Mouse (Mus musculus) monocyte, adult 5-6 weeks (primary cell): Measurements from ENCODE around the gene Bfsp2. TPM values are rescaled to one million over a fixed set of nuclear protein-coding genes. Genes with fewer than 3 reads are reported as not detected.

Experiments used
- ATAC-seq: fragments of 153-309, 156-312 bp; replicated peaks from 2 replicates; pipeline ENCODE4 v1.8.0; 2017; ENCODE audit warnings: mild to moderate bottlenecking; ENCODE audit not compliant: low TSS enrichment, insufficient number of reproducible peaks, severe bottlenecking, poor library complexity, low FRiP score
- total RNA-seq: library from RNA; stranded (forward); fragments of 200-1000, 200-491, 200-594 nt; gene quantifications from 3 replicates; pipeline ENCODE4 v1.2.3, GENCODE M21; 2017

Bfsp2 gene
- total RNA-seq, 1 experiment from 2014 or later: 3.0 TPM

- no peak for ATAC-seq
Observed at GRCm38 (mm10) chr9:103403331-103403973, 76.8 kb downstream of the Bfsp2 start.

DNA sequence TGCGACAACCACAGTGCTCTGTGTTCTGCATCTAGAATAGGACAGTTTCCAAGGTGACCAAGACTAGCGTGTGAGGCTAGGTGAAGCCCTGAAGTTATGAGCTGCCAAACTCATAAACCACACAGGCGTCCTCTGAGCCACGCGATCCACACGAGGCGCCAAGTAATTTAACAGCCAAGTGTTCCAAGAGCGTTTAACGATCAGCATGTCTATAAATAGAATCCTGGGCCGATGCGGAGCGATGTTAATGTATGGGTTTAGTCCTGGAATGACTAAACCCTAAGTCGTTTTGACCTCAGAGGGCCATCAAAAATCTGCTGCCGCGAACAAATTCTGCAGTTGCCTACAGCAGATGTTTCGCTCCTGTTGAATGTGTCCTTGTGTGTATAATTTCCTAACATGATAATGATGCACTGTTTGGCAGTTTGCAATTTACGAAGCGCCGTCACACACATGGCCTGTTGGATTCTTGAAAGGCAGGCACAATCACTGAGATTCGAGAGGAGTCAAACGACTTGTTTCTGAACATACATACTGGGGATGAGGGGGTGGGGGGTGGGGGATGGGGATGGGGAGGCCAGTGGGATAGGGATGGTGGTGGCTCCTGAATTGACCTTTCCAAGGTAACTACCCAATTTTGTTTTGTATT is 81.6 kb downstream of the Bfsp2 start:
- ATAC-seq: no peak

GRCm38 (mm10) chr9:103393256-103393655 is 87.0 kb downstream of the Bfsp2 start:
- ATAC-seq: no peak

DNA sequence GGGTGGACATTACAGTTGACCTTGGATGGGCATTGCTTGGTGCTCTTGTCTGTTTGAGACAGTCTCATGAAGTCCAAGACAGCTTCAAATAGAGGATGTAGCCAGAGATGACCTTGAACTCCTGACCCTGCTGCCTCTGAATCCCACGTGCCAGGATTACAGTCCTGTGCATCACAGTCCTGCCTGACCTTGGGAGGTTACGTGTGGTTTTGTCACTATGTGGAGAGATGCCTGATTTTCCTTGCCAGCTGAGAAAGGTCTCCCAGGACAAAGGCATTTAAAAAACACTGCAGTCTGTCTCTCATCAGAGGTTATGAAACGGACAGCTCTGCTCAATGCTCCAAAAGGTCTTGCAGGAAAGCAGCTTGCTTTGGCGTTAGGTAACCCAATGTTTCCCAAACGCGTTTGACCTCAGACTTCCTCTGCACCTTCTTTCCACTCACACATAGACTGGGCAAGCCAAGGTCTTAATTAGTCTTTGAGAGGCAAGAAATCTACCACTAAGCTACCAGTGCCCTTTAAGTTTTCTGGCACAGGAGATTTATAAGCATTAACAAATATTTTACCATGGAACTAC is 88.3 kb downstream of the Bfsp2 start:
- no peak for ATAC-seq

DNA sequence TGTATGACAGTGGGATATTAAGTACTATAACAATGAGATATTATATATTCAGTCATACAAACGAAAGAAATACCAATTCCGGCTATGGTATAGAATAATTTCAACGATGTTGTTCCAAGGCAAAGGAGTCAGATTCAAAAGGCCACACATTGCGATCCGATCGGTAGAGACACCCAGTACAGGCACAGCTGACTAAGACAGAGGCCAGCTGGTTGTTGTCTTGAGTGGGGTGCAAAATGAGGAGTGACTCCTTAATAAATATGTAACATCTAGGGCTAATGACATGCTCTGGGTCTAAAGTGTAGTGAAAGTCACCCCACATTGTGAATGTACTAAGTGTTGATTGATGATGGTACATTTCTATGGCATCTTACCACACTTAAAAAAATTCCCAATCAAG is 91.0 kb downstream of the Bfsp2 start:
- no peak for ATAC-seq

GRCm38 (mm10) chr9:103387011-103387653 is 93.1 kb downstream of the Bfsp2 start:
- no peak for ATAC-seq

DNA sequence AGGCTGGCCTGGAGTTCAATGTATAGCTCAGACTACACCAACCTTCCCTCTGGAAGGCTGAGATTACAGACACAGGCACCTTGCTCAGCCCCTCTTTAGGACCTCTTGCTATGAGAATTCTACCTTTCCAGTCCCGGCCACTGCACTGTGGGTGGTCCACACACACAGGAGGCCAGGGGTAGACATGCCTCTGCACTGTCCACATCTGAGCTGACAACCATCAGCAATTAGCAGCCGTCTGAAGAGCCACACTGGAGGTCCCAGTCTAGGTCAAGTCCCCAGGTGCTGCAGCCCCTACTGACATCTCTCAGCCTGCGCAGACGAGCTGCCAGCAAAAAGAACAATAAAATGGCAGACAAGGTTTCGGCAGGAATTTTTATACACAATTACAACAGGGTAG is 93.6 kb downstream of the Bfsp2 start:
- no peak for ATAC-seq

DNA sequence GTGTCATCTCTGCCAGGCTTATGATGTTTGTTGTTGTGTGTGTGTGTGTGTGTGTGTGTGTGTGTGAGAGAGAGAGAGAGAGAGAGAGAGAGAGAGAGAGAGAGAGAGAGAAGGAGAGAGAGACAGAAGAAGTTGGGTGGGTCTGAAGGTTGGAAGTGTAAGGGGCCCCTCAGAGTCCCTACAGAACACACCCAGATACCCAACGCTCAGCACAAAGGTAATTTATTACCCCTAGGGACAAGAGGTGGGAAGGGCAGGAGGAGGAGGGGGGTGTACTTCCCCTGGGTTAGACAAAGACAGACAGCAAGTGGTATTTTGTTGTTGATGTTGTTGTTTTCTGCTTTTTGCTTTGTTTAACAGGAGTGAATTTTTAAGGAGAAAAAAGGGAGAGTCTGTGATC is 94.6 kb downstream of the Bfsp2 start:
- ATAC-seq: no peak

GRCm38 (mm10) chr9:103384141-103384796 is 96.0 kb downstream of the Bfsp2 start:
- no peak for ATAC-seq

GRCm38 (mm10) chr9:103383576-103383975 is 96.6 kb downstream of the Bfsp2 start:
- ATAC-seq: no peak

GRCm38 (mm10) chr9:103382989-103383388 is 97.2 kb downstream of the Bfsp2 start:
- ATAC-seq: no peak

DNA sequence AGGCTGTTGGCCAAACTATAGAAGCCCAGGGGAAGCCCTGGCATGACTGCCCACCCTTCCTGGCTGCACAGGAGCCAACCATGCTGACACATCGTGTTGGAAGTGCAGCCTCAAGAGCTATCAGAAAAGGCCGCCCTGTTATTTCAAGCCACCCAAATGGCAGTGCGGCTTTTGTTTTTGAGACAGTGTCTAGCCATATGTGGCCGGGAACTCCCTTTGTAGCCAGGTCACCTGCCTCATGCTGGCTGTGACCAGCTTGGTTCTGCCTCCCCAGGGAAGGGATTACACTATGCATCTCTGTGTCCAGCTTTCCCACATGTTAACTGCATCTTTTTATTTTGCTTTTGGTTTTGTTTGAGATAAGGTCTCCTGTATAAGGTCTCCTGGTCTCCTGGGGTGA is 99.7 kb downstream of the Bfsp2 start:
- ATAC-seq: no peak

- no peak for ATAC-seq
Observed at GRCm38 (mm10) chr9:103379199-103379598, 101.0 kb downstream of the Bfsp2 start.

DNA sequence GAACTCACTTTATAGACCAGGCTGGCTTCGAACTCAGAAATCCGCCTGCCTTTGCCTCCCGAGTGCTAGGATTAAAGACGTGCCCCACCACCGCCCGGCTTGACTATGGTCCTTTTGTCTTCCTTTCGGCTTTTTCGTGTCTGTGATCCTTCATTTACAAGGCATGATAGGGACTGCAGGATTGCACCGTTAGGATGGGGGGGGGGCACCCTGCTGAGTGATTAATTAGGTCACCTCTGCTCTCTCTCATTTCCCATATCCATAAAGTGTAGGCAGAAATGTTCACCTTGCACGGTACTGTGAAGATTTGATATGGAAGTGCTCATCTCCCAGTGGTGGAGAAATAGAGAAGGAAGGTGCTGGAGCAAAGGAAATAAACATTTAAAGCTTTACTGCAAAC is 101.5 kb downstream of the Bfsp2 start:
- ATAC-seq: no peak

GRCm38 (mm10) chr9:103376346-103377320 is 103.6 kb downstream of the Bfsp2 start:
- no peak for ATAC-seq
